Mouse (Mus musculus): Measurements from ENCODE around the gene Gm9945. TPM values are rescaled to one million over a fixed set of nuclear protein-coding genes. Genes with fewer than 3 reads are reported as not detected.
A peak's percentile ranks its signal among the peaks of the same experiment; 100 is the strongest.

Gene Gm9945
- polyA plus RNA-seq, 1 experiment from 2014 or later = not detected

DNA sequence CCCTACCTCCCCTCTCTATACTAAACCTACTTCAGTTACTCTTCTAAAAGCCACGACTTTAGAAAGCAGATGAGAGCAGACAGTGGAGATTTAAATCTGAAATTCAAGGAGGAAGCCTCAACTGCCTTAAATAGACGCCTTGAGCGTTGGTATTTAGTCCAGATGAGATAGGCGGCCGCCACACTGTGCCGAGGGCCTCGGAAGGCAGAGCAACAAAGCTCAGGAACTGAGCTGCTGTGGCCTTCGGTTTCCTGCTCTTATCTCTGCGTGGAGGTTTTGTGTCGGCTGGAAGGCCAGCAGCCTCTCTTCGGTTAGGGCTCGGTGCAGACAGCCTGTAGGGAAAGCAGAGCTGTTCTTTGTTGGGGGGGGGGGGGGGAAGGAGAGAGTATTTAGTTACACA is 38.0 kb upstream of the Gm9945 start:
- Histone ChIP-seq H3K4me1 (ENCODE audit: insufficient read depth) (no peaks in the 10 kb centered on the region), H3K9me3 (ENCODE audit: low read depth, low read length) (no peaks in the 10 kb centered on the region), H3K4me3 (ENCODE audit: low read depth, low read length) (no peak overlapping the region), H3K27me3 (ENCODE audit: insufficient read depth, low read length) (no peaks in the 10 kb centered on the region), H3K9ac (no peak overlapping the region), H3K36me3 (ENCODE audit: insufficient read depth) (no peaks in the 10 kb centered on the region), H3K4me2 (no peak overlapping the region), H3K27ac (ENCODE audit: low read depth) (peak overlapping the region; percentile 30; the same call in 1 of the 2 replicates)
- DNase-seq (no peak), ATAC-seq (ENCODE audit: insufficient read depth) (no peak)
- no peak for TF ChIP-seq CTCF (IDR thresholded peaks at IDR 0.05; ENCODE audit: low read depth)
- 18% methylated on average over 12 of the region's 12 CpGs for WGBS

DNA sequence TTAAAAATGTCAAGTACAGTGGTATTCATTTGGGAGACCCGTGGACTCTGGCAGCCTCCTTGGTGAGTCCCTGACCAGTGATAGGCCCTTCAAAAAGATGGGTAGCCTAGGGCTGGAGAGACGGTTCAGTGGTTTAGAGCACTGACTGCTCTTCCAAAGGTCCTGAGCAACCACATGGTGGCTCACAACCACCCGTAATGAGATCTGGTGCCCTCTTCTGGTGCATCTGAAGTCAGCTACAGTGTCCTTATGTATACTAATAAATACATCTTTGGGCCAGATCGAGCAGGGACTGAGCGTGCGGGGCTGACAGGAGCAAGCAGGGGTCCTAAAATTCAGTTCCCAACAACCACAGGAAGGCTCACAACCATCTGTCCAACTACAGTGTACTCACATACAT is 36.1 kb upstream of the Gm9945 start:
- no peaks in the 10 kb centered on the region for H3K4me1 ChIP-seq (ENCODE audit: insufficient read depth)
- no peaks in the 10 kb centered on the region for H3K36me3 ChIP-seq (ENCODE audit: insufficient read depth)
- no peaks in the 10 kb centered on the region for H3K9me3 ChIP-seq (ENCODE audit: low read depth, low read length)
- ATAC-seq (ENCODE audit: insufficient read depth) = no peak
- no peak overlapping the region for H3K4me3 ChIP-seq (ENCODE audit: low read depth, low read length)
- DNase-seq = no peak
- H3K4me2 ChIP-seq = no peak overlapping the region
- TF ChIP-seq CTCF (IDR thresholded peaks at IDR 0.05; ENCODE audit: low read depth) = peak; percentile 66
- no peak overlapping the region for H3K27ac ChIP-seq (ENCODE audit: low read depth)
- H3K27me3 ChIP-seq (ENCODE audit: insufficient read depth, low read length) = no peaks in the 10 kb centered on the region
- no peak overlapping the region for H3K9ac ChIP-seq
- 32% methylated on average over 6 of the region's 6 CpGs for WGBS

DNA sequence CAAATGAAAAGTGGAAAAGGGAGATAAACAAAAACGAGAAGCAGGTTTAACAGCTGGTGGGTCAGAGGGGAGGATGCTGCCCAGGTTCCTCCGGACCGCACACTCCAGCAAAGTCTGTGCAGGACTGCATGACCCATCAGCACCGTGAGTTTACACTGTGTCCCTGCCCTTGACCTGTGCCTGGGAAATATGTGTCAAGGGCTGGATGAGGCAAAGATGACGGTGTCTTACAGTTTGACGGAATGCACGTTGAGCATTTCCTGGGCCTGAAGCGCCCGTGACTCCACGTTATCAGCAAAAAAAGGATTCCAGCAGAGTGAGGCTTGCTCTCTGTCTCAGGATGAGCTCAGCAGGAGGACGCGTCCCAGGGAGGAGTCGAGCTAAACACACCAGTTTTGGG is 34.4 kb upstream of the Gm9945 start:
- Histone ChIP-seq H3K4me3 (ENCODE audit: low read depth, low read length) (no peak overlapping the region), H3K27me3 (ENCODE audit: insufficient read depth, low read length) (no peaks in the 10 kb centered on the region), H3K27ac (ENCODE audit: low read depth) (no peak overlapping the region), H3K9me3 (ENCODE audit: low read depth, low read length) (no peaks in the 10 kb centered on the region), H3K4me1 (ENCODE audit: insufficient read depth) (peaks cover 4% of the 10 kb centered on the region; the same call in 1 of the 2 replicates), H3K36me3 (ENCODE audit: insufficient read depth) (no peaks in the 10 kb centered on the region), H3K4me2 (no peak overlapping the region), H3K9ac (no peak overlapping the region)
- WGBS = 41% methylated on average over 13 of the region's 13 CpGs
- no peak for TF ChIP-seq CTCF (IDR thresholded peaks at IDR 0.05; ENCODE audit: low read depth)
- ATAC-seq (ENCODE audit: insufficient read depth) (no peak), DNase-seq (no peak)

DNA sequence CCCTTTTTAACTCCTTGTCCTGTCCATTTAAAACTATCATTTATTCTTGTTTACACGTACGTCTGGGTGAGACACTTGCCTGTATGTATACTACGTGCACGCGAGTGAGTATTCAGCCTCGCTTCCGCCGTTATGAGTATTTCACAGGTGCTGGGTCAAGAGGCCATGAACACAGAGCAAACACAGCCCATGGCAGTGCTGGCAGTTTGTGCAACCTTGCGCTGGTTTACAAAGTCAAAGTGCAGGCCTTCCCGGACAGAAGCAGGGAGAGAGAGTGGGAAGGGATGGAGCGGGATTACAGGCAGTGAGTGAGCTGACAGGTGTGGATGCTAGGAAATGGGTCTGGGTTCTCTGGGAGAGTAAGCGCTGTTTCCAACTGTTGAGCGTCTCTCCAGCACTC is 33.8 kb upstream of the Gm9945 start:
- DNase-seq (no peak), ATAC-seq (ENCODE audit: insufficient read depth) (no peak)
- TF ChIP-seq CTCF (IDR thresholded peaks at IDR 0.05; ENCODE audit: low read depth) = no peak
- no peaks in the 10 kb centered on the region for H3K36me3 ChIP-seq (ENCODE audit: insufficient read depth)
- H3K4me2 ChIP-seq = no peak overlapping the region
- peaks cover 5% of the 10 kb centered on the region; the same call in 1 of the 2 replicates for H3K4me1 ChIP-seq (ENCODE audit: insufficient read depth)
- H3K27me3 ChIP-seq (ENCODE audit: insufficient read depth, low read length) = no peaks in the 10 kb centered on the region
- no peak overlapping the region for H3K4me3 ChIP-seq (ENCODE audit: low read depth, low read length)
- H3K27ac ChIP-seq (ENCODE audit: low read depth) = no peak overlapping the region
- no peaks in the 10 kb centered on the region for H3K9me3 ChIP-seq (ENCODE audit: low read depth, low read length)
- H3K9ac ChIP-seq = no peak overlapping the region
- 56% methylated on average over 13 of the region's 13 CpGs for WGBS

DNA sequence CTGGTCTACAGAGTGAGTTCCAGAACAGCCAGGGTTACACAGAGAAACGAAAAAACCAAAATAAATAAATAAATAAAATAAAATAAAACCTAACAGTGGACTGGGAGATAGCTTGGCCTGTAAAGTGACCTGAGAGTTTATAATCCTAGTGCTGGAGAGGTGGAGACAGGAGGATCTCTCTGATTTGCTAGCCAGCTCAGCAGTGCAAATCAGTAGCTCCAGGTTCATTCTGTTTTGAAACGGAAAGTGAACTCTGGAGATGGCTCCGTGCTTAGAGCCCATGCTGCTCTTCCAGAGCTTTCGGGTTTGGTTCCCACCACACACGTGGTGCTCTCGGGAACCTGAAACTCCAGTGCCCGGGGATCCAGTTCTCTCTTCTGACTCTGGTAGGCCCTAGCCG is 32.0 kb upstream of the Gm9945 start:
- ATAC-seq (ENCODE audit: insufficient read depth) = no peak
- WGBS = 85% methylated on average over 8 of the region's 8 CpGs

DNA sequence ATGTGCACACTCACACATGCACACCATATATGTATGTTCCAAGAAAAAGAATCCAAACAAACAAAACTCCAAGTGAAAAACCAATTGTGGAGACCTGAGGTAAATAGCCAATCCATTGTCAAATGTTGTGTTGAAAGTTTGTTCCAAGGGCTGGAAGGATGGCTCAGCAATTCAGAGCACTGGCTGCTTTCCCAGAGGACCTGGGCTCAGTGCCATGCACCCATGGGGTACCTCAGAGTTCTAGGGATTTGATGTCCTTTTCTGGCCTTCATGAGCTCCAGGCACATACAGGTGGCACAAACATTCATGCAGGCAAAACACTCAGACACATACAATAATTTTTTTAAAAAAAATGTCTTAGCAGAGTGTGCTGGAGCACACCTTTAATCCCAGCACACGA is 31.4 kb upstream of the Gm9945 start:
- 88% methylated on average over 1 of the region's 1 CpGs for WGBS

More for the DNA sequence above, 32.0 kb upstream of the Gm9945 start:
- H3K27me3 ChIP-seq (ENCODE audit: insufficient read depth, low read length) = no peaks in the 10 kb centered on the region
- no peak overlapping the region for H3K4me3 ChIP-seq (ENCODE audit: low read depth, low read length)
- H3K27ac ChIP-seq (ENCODE audit: low read depth) = no peak overlapping the region
- H3K4me1 ChIP-seq (ENCODE audit: insufficient read depth) = peaks cover 5% of the 10 kb centered on the region; the same call in 1 of the 2 replicates
- no peaks in the 10 kb centered on the region for H3K9me3 ChIP-seq (ENCODE audit: low read depth, low read length)
- H3K4me2 ChIP-seq = no peak overlapping the region
- DNase-seq = no peak
- no peaks in the 10 kb centered on the region for H3K36me3 ChIP-seq (ENCODE audit: insufficient read depth)
- no peak for TF ChIP-seq CTCF (IDR thresholded peaks at IDR 0.05; ENCODE audit: low read depth)
- H3K9ac ChIP-seq = no peak overlapping the region

DNA sequence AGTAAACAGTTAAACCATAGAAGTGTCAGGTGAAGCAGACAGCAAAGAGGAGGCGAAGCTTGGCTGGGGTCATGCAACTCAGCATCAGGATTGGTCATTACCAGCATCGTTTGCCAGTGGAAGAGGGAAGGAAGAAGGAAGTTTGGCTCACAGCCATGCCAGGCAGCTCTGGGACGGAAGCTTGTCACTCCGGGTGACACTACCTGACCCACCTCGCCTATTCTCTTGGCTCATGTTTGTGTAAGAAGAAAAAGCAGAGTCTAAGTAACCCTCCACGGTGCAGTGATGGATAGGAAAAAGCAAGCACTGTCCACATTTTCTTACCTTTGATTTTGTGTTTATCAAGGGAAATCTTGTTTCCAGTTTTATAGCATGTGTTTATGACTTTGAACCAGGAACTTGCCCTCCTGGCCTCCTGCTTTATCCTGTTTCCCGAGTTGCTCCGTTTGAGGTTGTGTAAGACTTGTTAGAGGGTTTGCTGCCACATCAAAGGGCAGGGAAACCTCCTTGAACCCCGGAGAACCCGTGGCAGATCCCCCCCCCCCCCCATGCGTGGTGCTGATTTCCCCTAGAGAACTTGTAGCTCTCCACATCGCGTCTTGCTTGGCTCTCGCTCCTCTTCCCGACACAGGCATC is 29.8 kb upstream of the Gm9945 start:
- 28% methylated on average over 15 of the region's 15 CpGs for WGBS
- Histone ChIP-seq H3K27me3 (ENCODE audit: insufficient read depth, low read length) (no peaks in the 10 kb centered on the region), H3K36me3 (ENCODE audit: insufficient read depth) (no peaks in the 10 kb centered on the region), H3K9ac (no peak overlapping the region), H3K4me1 (ENCODE audit: insufficient read depth) (peaks cover 5% of the 10 kb centered on the region; the same call in 1 of the 2 replicates), H3K4me3 (ENCODE audit: low read depth, low read length) (no peak overlapping the region), H3K9me3 (ENCODE audit: low read depth, low read length) (no peaks in the 10 kb centered on the region), H3K4me2 (no peak overlapping the region), H3K27ac (ENCODE audit: low read depth) (no peak overlapping the region)
- TF ChIP-seq CTCF (IDR thresholded peaks at IDR 0.05; ENCODE audit: low read depth) = no peak
- DNase-seq (no peak), ATAC-seq (ENCODE audit: insufficient read depth) (no peak)

More for the DNA sequence above, 31.4 kb upstream of the Gm9945 start:
- H3K4me1 ChIP-seq (ENCODE audit: insufficient read depth) = peaks cover 5% of the 10 kb centered on the region; the same call in 1 of the 2 replicates
- no peak overlapping the region for H3K27ac ChIP-seq (ENCODE audit: low read depth)
- TF ChIP-seq CTCF (IDR thresholded peaks at IDR 0.05; ENCODE audit: low read depth) = no peak
- H3K36me3 ChIP-seq (ENCODE audit: insufficient read depth) = no peaks in the 10 kb centered on the region
- no peaks in the 10 kb centered on the region for H3K9me3 ChIP-seq (ENCODE audit: low read depth, low read length)
- H3K27me3 ChIP-seq (ENCODE audit: insufficient read depth, low read length) = no peaks in the 10 kb centered on the region
- no peak overlapping the region for H3K4me3 ChIP-seq (ENCODE audit: low read depth, low read length)
- DNase-seq = no peak
- no peak overlapping the region for H3K9ac ChIP-seq
- H3K4me2 ChIP-seq = no peak overlapping the region
- ATAC-seq (ENCODE audit: insufficient read depth) = no peak

All from lung, embryonic 14.5 days (tissue).